Mouse (Mus musculus): Measurements from ENCODE around the gene Nmrk2.
"Not testable (repeated sequence)": the region's sequence is repeated elsewhere in the genome, so short reads cannot be mapped to it uniquely, and the experiment has no call there.

The Nmrk2 gene

GRCm38 (mm10) chr10:81184765-81185164 is 17.1 kb downstream of the Nmrk2 start:
- DNase-seq (ENCODE audit: low spot score), result peak; percentile 78

GRCm38 (mm10) chr10:81183805-81184204 is 18.0 kb downstream of the Nmrk2 start, which contains the start of gene 4930442H23Rik:
Gene 4930442H23Rik (minus strand): TSS chr10:81183849.
- DNase-seq (ENCODE audit: low spot score), result no peak

GRCm38 (mm10) chr10:81182336-81183333 is 19.2 kb downstream of the Nmrk2 start, which contains the start of gene Dapk3:
Gene Dapk3 (plus strand): TSS chr10:81183005.
- peak; percentile 99 for DNase-seq (ENCODE audit: low spot score)

GRCm38 (mm10) chr10:81181860-81182259 is 20.0 kb downstream of the Nmrk2 start:
- DNase-seq (ENCODE audit: low spot score), result not testable (repeated sequence)

GRCm38 (mm10) chr10:81180946-81181345 is 20.9 kb downstream of the Nmrk2 start:
- no peak for DNase-seq (ENCODE audit: low spot score)

- DNase-seq (ENCODE audit: low spot score), result no peak
Measured at GRCm38 (mm10) chr10:81179451-81180342, 22.2 kb downstream of the Nmrk2 start.

GRCm38 (mm10) chr10:81178927-81179326 is 22.9 kb downstream of the Nmrk2 start:
- no peak for DNase-seq (ENCODE audit: low spot score)

- no peak for DNase-seq (ENCODE audit: low spot score)
Measured at GRCm38 (mm10) chr10:81177958-81178712, 23.7 kb downstream of the Nmrk2 start.

GRCm38 (mm10) chr10:81177491-81177925 is 24.3 kb downstream of the Nmrk2 start:
- DNase-seq (ENCODE audit: low spot score), result no peak

- peak; percentile 97 for DNase-seq (ENCODE audit: low spot score)
Measured at GRCm38 (mm10) chr10:81176466-81177271, 25.2 kb downstream of the Nmrk2 start, which contains the start of gene Eef2. Gene Eef2 (plus strand): TSS chr10:81176631.

GRCm38 (mm10) chr10:81175936-81176465 is 25.9 kb downstream of the Nmrk2 start:
- DNase-seq (ENCODE audit: low spot score), result no peak

- DNase-seq (ENCODE audit: low spot score), result not testable (repeated sequence)
Measured at GRCm38 (mm10) chr10:81175345-81175701, 26.5 kb downstream of the Nmrk2 start.

GRCm38 (mm10) chr10:81174617-81175344 is 27.1 kb downstream of the Nmrk2 start:
- DNase-seq (ENCODE audit: low spot score), result peak; percentile 85

GRCm38 (mm10) chr10:81173132-81173531 is 28.7 kb downstream of the Nmrk2 start:
- peak; percentile 71 for DNase-seq (ENCODE audit: low spot score)

- not testable (repeated sequence) for DNase-seq (ENCODE audit: low spot score)
Measured at GRCm38 (mm10) chr10:81169411-81169900, 32.4 kb downstream of the Nmrk2 start.

- peak; percentile 87 for DNase-seq (ENCODE audit: low spot score)
Measured at GRCm38 (mm10) chr10:81168521-81169244, 33.2 kb downstream of the Nmrk2 start.

- DNase-seq (ENCODE audit: low spot score), result no peak
Measured at GRCm38 (mm10) chr10:81168087-81168431, 33.8 kb downstream of the Nmrk2 start.

GRCm38 (mm10) chr10:81167200-81168086 is 34.4 kb downstream of the Nmrk2 start, which contains the start of gene Pias4:
Gene Pias4 (minus strand): TSS chr10:81167923.
- peak; percentile 100 for DNase-seq (ENCODE audit: low spot score)

All from yolk sac, embryonic 10.5 days (tissue).